16 mouse cellular contexts compared by ENCODE assay signal in genomic region chr3:159660741-159661140, GRCm38 (mm10).
A peak's percentile ranks its signal among the peaks of the same experiment; 100 is the strongest.
DNase-seq lines count a peak whose midpoint lies in the region; ATAC-seq and TF ChIP-seq lines count a peak whose summit lies in the region.
"Had no signal": no experiment of that assay in that cellular context is flagged by ENCODE, and none has a peak within 500 bp of the region (broad histone marks: within the 10 kb centered on the region; RNA-seq: fewer than 3 reads in every experiment).

No protein-coding gene starts in this region.

- no peak for TF ChIP-seq CTCF in hindbrain, postnatal 0 days (IDR thresholded peaks at IDR 0.05; ENCODE audit: low read depth)
- TF ChIP-seq CTCF in C2C12 (IDR thresholded peaks at IDR 0.05; ENCODE audit: control insufficient read depth, insufficient read depth, insufficient read length) = no peak

- no peaks in the 10 kb centered on the region for H3K4me1 ChIP-seq in hindbrain, postnatal 0 days (ENCODE audit: insufficient read depth, low read length)
- H3K4me1 ChIP-seq in hindbrain, embryonic 10.5 days (replicated peaks) = no peaks in the 10 kb centered on the region
- H3K4me1 ChIP-seq: midbrain, embryonic 10.5 days had no signal

- WGBS in hindbrain, postnatal 0 days = 59% methylated on average over 1 of the region's 1 CpGs
- WGBS in hindbrain, embryonic 10.5 days = 70% methylated on average over 1 of the region's 1 CpGs

- H3K4me3 ChIP-seq in hindbrain, postnatal 0 days (ENCODE audit: low read length) = no peak overlapping the region
- H3K4me3 ChIP-seq in hindbrain, embryonic 10.5 days = no peak overlapping the region
- no peak overlapping the region for H3K4me3 ChIP-seq in C2C12 (ENCODE audit: insufficient read depth, poor library complexity, severe bottlenecking)
- H3K4me3 ChIP-seq: midbrain, embryonic 10.5 days had no signal

- H3K79me2 ChIP-seq in C2C12 (ENCODE audit: control insufficient read depth, insufficient read depth) = no peaks in the 10 kb centered on the region

- no peak overlapping the region for H3K9ac ChIP-seq in hindbrain, postnatal 0 days (replicated peaks; ENCODE audit: low read length)

- no peak overlapping the region for H3ac ChIP-seq in C2C12 (ENCODE audit: control insufficient read depth, insufficient read length, low read depth)

- H3K27ac ChIP-seq in hindbrain, postnatal 0 days = no peak overlapping the region
- no peak overlapping the region for H3K27ac ChIP-seq in hindbrain, embryonic 10.5 days
- H3K27ac ChIP-seq: midbrain, embryonic 10.5 days had no signal

- H3K4me2 ChIP-seq in hindbrain, postnatal 0 days (ENCODE audit: low read depth, low read length) = no peak overlapping the region
- H3K4me2 ChIP-seq: heart, embryonic 11.5 days had no signal

- no peaks in the 10 kb centered on the region for H3K27me3 ChIP-seq in hindbrain, postnatal 0 days (ENCODE audit: insufficient read depth, low read length)
- no peaks in the 10 kb centered on the region for H3K27me3 ChIP-seq in hindbrain, embryonic 10.5 days (ENCODE audit: insufficient read depth, poor library complexity, severe bottlenecking)
- H3K27me3 ChIP-seq in C2C12 (ENCODE audit: control insufficient read depth, insufficient read depth, insufficient read length) = no peaks in the 10 kb centered on the region

- peak; percentile 2 for DNase-seq in hindbrain, postnatal 0 days (ENCODE audit: low spot score)
- no peak for DNase-seq in hindbrain, embryonic 10.5 days (ENCODE audit: low spot score)
- DNase-seq in 3T3-L1 (ENCODE audit: low read depth, low spot score) = peak; percentile 91
- DNase-seq in fibroblast of lung, adult 2 months (ENCODE audit: low read depth) = peak; percentile 38
- DNase-seq in ovary, postnatal 14 days (ENCODE audit: low spot score) = no peak
- DNase-seq in urinary bladder, postnatal 14 days (ENCODE audit: low spot score) = no peak
- DNase-seq: cerebellum, adult 9-10 months; embryo, embryonic 11 days; gastrocnemius, postnatal 36 days; kidney, adult 2 months; kidney, postnatal 4 days; layer of hippocampus, postnatal 36 days; lung, postnatal 36 days had no signal

- H3K9me3 ChIP-seq in hindbrain, postnatal 0 days (ENCODE audit: low read length) = no peaks in the 10 kb centered on the region
- H3K9me3 ChIP-seq in hindbrain, embryonic 10.5 days = no peaks in the 10 kb centered on the region
- H3K9me3 ChIP-seq: midbrain, embryonic 10.5 days had no signal

- no peaks in the 10 kb centered on the region for H3K79me3 ChIP-seq in C2C12 (ENCODE audit: low read depth)

- no peaks in the 10 kb centered on the region for H3K36me3 ChIP-seq in hindbrain, postnatal 0 days (ENCODE audit: insufficient read depth, low read length)
- H3K36me3 ChIP-seq in hindbrain, embryonic 10.5 days = no peaks in the 10 kb centered on the region
- no peaks in the 10 kb centered on the region for H3K36me3 ChIP-seq in C2C12 (ENCODE audit: control insufficient read depth, insufficient read depth)
- H3K36me3 ChIP-seq: midbrain, embryonic 10.5 days had no signal

- no peak for ATAC-seq in hindbrain, postnatal 0 days

TF ChIP-seq in C2C12, 6 proteins besides CTCF, POLR2A, EP300 and RAD21:
- TF ChIP-seq MYOG (IDR thresholded peaks at IDR 0.05; ENCODE audit: control insufficient read depth, extremely low read depth, insufficient read length) = no peak
- TF ChIP-seq FOSL1 (IDR thresholded peaks at IDR 0.05; ENCODE audit: insufficient read depth, low read length, poor library complexity, severe bottlenecking) = peak; percentile 93

Comparison
In these comparisons a context has a peak if more than half of its experiments do, and no peak if none do; other contexts are left out.
1. DNase-seq: peak in hindbrain, postnatal 0 days (single experiment), 3T3-L1 (single experiment) and fibroblast of lung, adult 2 months (single experiment); none in hindbrain, embryonic 10.5 days (single experiment), ovary, postnatal 14 days (single experiment) and urinary bladder, postnatal 14 days (single experiment).